Mouse (Mus musculus) liver, embryonic 14.5 days (tissue): Measurements from ENCODE around the gene Gpr146. TPM values are rescaled to one million over a fixed set of nuclear protein-coding genes. Genes with fewer than 3 reads are reported as not detected.
A peak's percentile ranks its signal among the peaks of the same experiment; 100 is the strongest.

Experiments
- ATAC-seq: fragments of 200-750 bp; cut with Nextera tagmentation; 2 replicates; pipeline ENCODE4 v1.8.0; 2017; ENCODE audit warnings: moderate number of reproducible peaks, mild to moderate bottlenecking, moderate library complexity; ENCODE audit not compliant: insufficient read depth
- DNase-seq, 3 experiments: peaks; one replicate each; pipeline ENCODE4 v3.0.0-alpha.2; 2012 to 2013; ENCODE audit warnings: low read depth in 3 of 3, low spot score in 3 of 3
- H3K27ac ChIP-seq: fragments of 300-500 bp; sonication (generic); 2 replicates; pipeline ENCODE4 v1.5.1; 2014; ENCODE audit warnings: moderate library complexity, mild to moderate bottlenecking, control low read depth, inconsistent platforms
- H3K27me3 ChIP-seq: fragments of 300-500 bp; sonication (generic); 2 replicates; pipeline ENCODE4 v1.6.1; 2014; ENCODE audit warnings: mild to moderate bottlenecking, low read length, moderate library complexity; ENCODE audit not compliant: control insufficient read depth, insufficient read depth
- H3K36me3 ChIP-seq: fragments of 300-500 bp; sonication (generic); replicated peaks from 2 replicates; pipeline ENCODE4 v1.6.1; 2014; ENCODE audit warnings: low read depth; ENCODE audit not compliant: control insufficient read depth, insufficient read depth
- H3K4me1 ChIP-seq, 2 experiments: fragments of 200-500 bp in 1 of 2; fragments of 300-500 bp in 1 of 2; sonication (generic) in 1 of 2; replicated peaks; 2 replicates each; pipeline ENCODE4 v1.6.1; 2012 to 2014; ENCODE audit warnings: antibody characterized with exemption in 1 of 2, inconsistent platforms in 1 of 2, low read length in 1 of 2; ENCODE audit not compliant: control insufficient read depth in 2 of 2, insufficient read depth in 2 of 2
- H3K4me2 ChIP-seq: fragments of 300-500 bp; sonication (generic); 2 replicates; pipeline ENCODE4 v1.6.1; 2014; ENCODE audit warnings: low read depth, mild to moderate bottlenecking, control low read depth, moderate library complexity
- H3K4me3 ChIP-seq, 2 experiments: fragments of 200-500 bp in 1 of 2; fragments of 300-500 bp in 1 of 2; sonication (generic) in 1 of 2; 2 replicates each; pipeline ENCODE4 v1.5.1; 2012 to 2014; ENCODE audit warnings: low read depth in 2 of 2, low read length in 2 of 2, mild to moderate bottlenecking in 2 of 2, control low read depth in 1 of 2, inconsistent platforms in 1 of 2, moderate library complexity in 1 of 2; ENCODE audit not compliant: insufficient read depth in 1 of 2
- H3K9ac ChIP-seq: fragments of 300-500 bp; sonication (generic); replicated peaks from 2 replicates; pipeline ENCODE4 v1.6.1; 2014; ENCODE audit warnings: mild to moderate bottlenecking, control low read depth, moderate library complexity
- H3K9me3 ChIP-seq: fragments of 300-500 bp; sonication (generic); 2 replicates; pipeline ENCODE4 v1.6.1; 2016; ENCODE audit warnings: low read length, mixed read lengths; ENCODE audit not compliant: control insufficient read depth
- CTCF ChIP-seq: IDR thresholded peaks from 2 replicates; pipeline ENCODE4 v1.5.1; 2016; ENCODE audit warnings: antibody characterized with exemption, low read depth, control low read depth
- EP300 ChIP-seq: IDR thresholded peaks from 2 replicates; pipeline ENCODE4 v1.6.1; 2016; ENCODE audit warnings: antibody characterized with exemption, low read depth
- WGBS: fragments of 180-500 bp; shearing (Covaris S2); extraction: QIAGEN DNeasy Blood & Tissue Kit; methylation state at CpG from one replicate; pipeline ENCODE4 v1.1.7; 2014; ENCODE audit not compliant: insufficient replicate concordance; 5-methylcytosine and 5-hydroxymethylcytosine counted together
- polyA plus RNA-seq, 2 experiments: library from polyadenylated mRNA; depleted of rRNA in 1 of 2; stranded (reverse) in 1 of 2; unstranded in 1 of 2; fragments of >200 nt; fragmentation: Nextera tagmentation in 1 of 2; extraction: Ambion mirVana in 1 of 2; gene quantifications; 2 replicates each; pipeline versions ENCODE4 v1.2.1 to v1.2.3; 2012 to 2014

Gene Gpr146
- polyA plus RNA-seq, 2 experiments, result 14.6 to 18.4 TPM

DNA sequence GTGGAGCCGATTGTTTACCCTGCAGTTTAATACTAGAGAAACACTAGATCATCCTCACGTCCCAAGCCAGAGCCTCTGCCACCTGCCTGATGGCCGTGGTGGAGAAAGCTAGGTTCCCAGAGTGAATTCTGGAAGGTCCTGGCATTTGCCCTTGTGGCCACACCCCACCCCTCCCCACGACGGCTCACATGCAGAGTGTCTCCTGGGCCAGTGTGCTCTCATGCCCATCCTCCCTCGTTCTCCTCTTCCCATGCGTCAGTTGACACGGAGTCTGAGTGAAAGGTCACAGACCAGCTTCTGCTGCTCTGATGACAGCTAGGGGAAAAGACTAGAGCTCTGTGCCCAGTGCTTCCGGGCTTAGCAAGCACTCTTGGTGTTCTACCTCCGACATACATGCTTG lies 7.0 kb downstream of the Gpr146 start:
- H3K4me2 ChIP-seq, result peak overlapping the region; percentile 97
- WGBS, result 54% methylated on average over 10 of the region's 10 CpGs
- TF ChIP-seq EP300 (no peak), CTCF (no peak)
- no peaks in the 10 kb centered on the region for H3K27me3 ChIP-seq
- H3K9me3 ChIP-seq, result no peaks in the 10 kb centered on the region
- peaks cover 80 to 84% of the 10 kb centered on the region in 2 experiments for H3K4me1 ChIP-seq
- H3K9ac ChIP-seq, result peak overlapping the region; percentile 96
- peak overlapping the region; percentile 36 for H3K27ac ChIP-seq
- ATAC-seq, result no peak
- peaks cover 16% of the 10 kb centered on the region for H3K36me3 ChIP-seq
- no peak for DNase-seq
- no peak overlapping the region for H3K4me3 ChIP-seq

DNA sequence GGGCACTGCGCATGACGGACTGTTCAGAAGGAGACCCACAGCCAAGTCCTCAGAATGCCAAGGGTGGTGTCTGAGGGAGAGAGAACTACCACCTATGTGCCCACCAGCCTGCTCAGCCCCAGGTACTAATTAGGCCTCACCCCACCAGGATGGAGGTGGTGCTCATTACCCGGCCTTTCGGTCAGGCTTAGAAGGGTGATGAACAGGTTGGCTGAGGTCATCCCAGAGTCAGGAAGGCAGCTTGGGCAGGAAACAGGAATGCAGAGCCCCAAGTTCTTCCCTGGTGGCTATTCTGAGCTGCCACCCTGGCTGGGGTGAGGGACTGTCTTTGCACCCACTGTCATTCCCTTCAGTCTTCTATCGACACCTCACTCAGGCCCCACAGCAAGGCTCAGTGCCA lies 8.6 kb downstream of the Gpr146 start:
- H3K4me2 ChIP-seq, result peak overlapping the region; percentile 37
- 89% methylated on average over 5 of the region's 5 CpGs for WGBS

GRCm38 (mm10) chr5:139387329-139388194 lies 10.1 kb downstream of the Gpr146 start:
- no peak for ATAC-seq
- TF ChIP-seq EP300 (no peak), CTCF (no peak; the same call in 1 of the 2 replicates)
- peak overlapping the region; percentile 96 for H3K9ac ChIP-seq
- 69% methylated on average over 10 of the region's 10 CpGs for WGBS
- DNase-seq, result no peak
- H3K4me2 ChIP-seq, result peak overlapping the region; percentile 76
- H3K4me1 ChIP-seq, result peaks cover 69 to 80% of the 10 kb centered on the region in 2 experiments
- H3K27me3 ChIP-seq, result no peaks in the 10 kb centered on the region
- peak overlapping the region in 1 of 2 experiments; percentile 70; a peak in 2 of 4 replicates for H3K4me3 ChIP-seq
- no peaks in the 10 kb centered on the region for H3K9me3 ChIP-seq
- H3K27ac ChIP-seq, result peak overlapping the region; percentile 100
- peaks cover 29% of the 10 kb centered on the region for H3K36me3 ChIP-seq

More for the DNA sequence above, 8.6 kb downstream of the Gpr146 start:
- no peaks in the 10 kb centered on the region for H3K27me3 ChIP-seq
- DNase-seq (no peak), ATAC-seq (no peak)
- no peaks in the 10 kb centered on the region for H3K9me3 ChIP-seq
- no peak for TF ChIP-seq CTCF
- TF ChIP-seq EP300, result no peak
- peak overlapping the region; percentile 32 for H3K9ac ChIP-seq
- peaks cover 75 to 82% of the 10 kb centered on the region in 2 experiments for H3K4me1 ChIP-seq
- H3K4me3 ChIP-seq, result no peak overlapping the region; a peak in 1 of 4 replicates
- H3K36me3 ChIP-seq, result peaks cover 16% of the 10 kb centered on the region
- peak overlapping the region; percentile 100 for H3K27ac ChIP-seq

GRCm38 (mm10) chr5:139388195-139388570 lies 10.7 kb downstream of the Gpr146 start:
- H3K9ac ChIP-seq, result peak overlapping the region; percentile 96
- DNase-seq, result no peak
- no peaks in the 10 kb centered on the region for H3K27me3 ChIP-seq
- ATAC-seq, result no peak
- H3K36me3 ChIP-seq, result peaks cover 36% of the 10 kb centered on the region
- TF ChIP-seq EP300 (no peak), CTCF (no peak)
- H3K4me3 ChIP-seq, result peak overlapping the region; percentile 2 to 70; a peak in 3 of 4 replicates
- WGBS, result 52% methylated on average over 4 of the region's 4 CpGs
- H3K4me2 ChIP-seq, result peak overlapping the region; percentile 76
- H3K4me1 ChIP-seq, result peaks cover 65 to 74% of the 10 kb centered on the region in 2 experiments
- peak overlapping the region; percentile 100 for H3K27ac ChIP-seq
- no peaks in the 10 kb centered on the region for H3K9me3 ChIP-seq
